Mouse (Mus musculus) hindbrain, embryonic 10.5 days (tissue): Measurements from ENCODE around the gene Tnfsf13. TPM values are rescaled to one million over a fixed set of nuclear protein-coding genes. Genes with fewer than 3 reads are reported as not detected.
"Not testable (repeated sequence)": the region's sequence is repeated elsewhere in the genome, so short reads cannot be mapped to it uniquely, and the experiment has no call there.

ENCODE experiments used
- DNase-seq: peaks from one replicate; pipeline ENCODE4 v3.0.0-alpha.2; 2017; ENCODE audit warnings: low spot score
- H3K27ac ChIP-seq: fragments of 300-500 bp; sonication (generic); 2 replicates; pipeline ENCODE4 v1.5.1; 2016; ENCODE audit warnings: mild to moderate bottlenecking, moderate library complexity
- H3K27me3 ChIP-seq: fragments of 300-500 bp; sonication (generic); 2 replicates; pipeline ENCODE4 v1.6.1; 2016; ENCODE audit warnings: mild to moderate bottlenecking; ENCODE audit not compliant: poor library complexity, insufficient read depth, severe bottlenecking
- H3K36me3 ChIP-seq: fragments of 300-500 bp; sonication (generic); 2 replicates; pipeline ENCODE4 v1.6.1; 2016; ENCODE audit warnings: mild to moderate bottlenecking, moderate library complexity
- H3K4me1 ChIP-seq: fragments of 300-500 bp; sonication (generic); replicated peaks from 2 replicates; pipeline ENCODE4 v1.6.1; 2016; ENCODE audit warnings: mild to moderate bottlenecking
- H3K4me3 ChIP-seq: fragments of 300-500 bp; sonication (generic); 2 replicates; pipeline ENCODE4 v1.5.1; 2016; ENCODE audit warnings: mild to moderate bottlenecking, moderate library complexity
- H3K9me3 ChIP-seq: fragments of 300-500 bp; sonication (generic); 2 replicates; pipeline ENCODE4 v1.6.1; 2016; ENCODE audit warnings: mild to moderate bottlenecking, moderate library complexity
- WGBS: fragments of 180-500 bp; shearing (Covaris S2); methylation state at CpG from one replicate; pipeline ENCODE4 v1.1.7; 2016; 5-methylcytosine and 5-hydroxymethylcytosine counted together
- polyA plus RNA-seq: library from polyadenylated mRNA; unstranded; fragments of >200 nt; fragmentation: Nextera tagmentation; extraction: Ambion mirVana; gene quantifications from 2 replicates; pipeline ENCODE4 v1.2.1, GENCODE M21; 2016

The Tnfsf13 gene
- 0.14 and 0.30 TPM in 2 replicates for polyA plus RNA-seq

DNA sequence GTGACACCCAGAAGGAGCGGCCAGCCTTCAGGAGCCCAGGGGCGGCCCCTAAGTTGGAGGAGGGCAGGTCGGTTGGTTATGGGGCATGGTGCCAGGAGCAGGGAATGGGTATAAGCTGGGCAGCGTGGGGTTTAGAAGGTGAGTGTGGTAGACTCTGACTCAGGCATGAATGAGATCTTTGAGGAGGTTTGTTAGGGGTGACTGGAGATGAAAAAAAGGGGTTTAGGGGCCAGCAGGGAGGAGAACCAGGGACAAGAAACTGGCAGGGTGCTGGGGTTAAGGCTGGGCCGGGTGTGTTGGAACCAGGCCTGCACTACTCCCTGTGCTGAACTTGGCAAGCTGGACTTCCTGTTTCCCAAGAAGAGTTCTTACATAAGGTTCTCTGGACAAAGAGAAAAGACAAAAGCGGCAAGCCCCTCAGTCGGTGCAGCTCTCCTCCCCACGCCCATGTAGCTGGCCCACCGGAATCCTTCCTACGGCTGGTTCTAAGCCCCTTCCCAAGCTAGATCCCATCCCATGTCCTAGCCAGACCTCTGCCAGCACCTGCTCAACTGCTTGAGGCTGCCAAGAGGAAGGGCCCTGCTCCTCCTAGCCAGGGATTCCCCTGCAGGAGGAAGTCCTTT, at the start of gene Tnfsf13:
Gene Tnfsf13 (minus strand): TSS at position 259 of the 623 bp plus-strand sequence.
- peaks cover 15% of the 10 kb centered on the region; the same call in 1 of the 2 replicates for H3K27me3 ChIP-seq
- no peaks in the 10 kb centered on the region; the same call in 1 of the 2 replicates for H3K36me3 ChIP-seq
- no peaks in the 10 kb centered on the region for H3K9me3 ChIP-seq
- no peak within 1 kb of the TSS for H3K27ac ChIP-seq
- 74% methylated on average over 10 of the region's 10 CpGs for WGBS
- no peak within 1 kb of the TSS for H3K4me3 ChIP-seq
- H3K4me1 ChIP-seq = peaks cover 41% of the 10 kb centered on the region
- DNase-seq = no peak

DNA sequence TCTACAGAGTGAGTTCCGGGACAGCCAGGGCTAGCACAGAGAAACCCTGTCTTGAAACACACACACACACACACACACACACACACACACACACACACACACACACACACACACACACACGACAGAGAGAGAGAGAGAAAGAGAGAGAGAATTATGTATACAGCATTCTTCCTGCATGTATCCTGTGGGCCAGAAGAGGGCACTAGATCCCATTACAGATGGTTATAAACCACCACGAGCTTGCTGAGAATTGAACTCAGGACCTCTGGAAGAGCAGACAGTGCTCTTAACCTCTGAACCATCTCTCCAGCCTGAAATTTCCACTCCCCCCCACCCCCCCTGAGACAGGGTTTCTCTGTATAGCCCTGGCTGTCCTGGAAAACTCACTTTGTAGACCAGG, 45.8 kb upstream of the Tnfsf13 start:
- not testable (repeated sequence) for DNase-seq, H3K4me3 ChIP-seq, H3K9me3 ChIP-seq, H3K27me3 ChIP-seq, H3K4me1 ChIP-seq, H3K27ac ChIP-seq
- peaks cover 32% of the 10 kb centered on the region for H3K36me3 ChIP-seq
- WGBS = 82% methylated on average over 2 of the region's 3 CpGs

DNA sequence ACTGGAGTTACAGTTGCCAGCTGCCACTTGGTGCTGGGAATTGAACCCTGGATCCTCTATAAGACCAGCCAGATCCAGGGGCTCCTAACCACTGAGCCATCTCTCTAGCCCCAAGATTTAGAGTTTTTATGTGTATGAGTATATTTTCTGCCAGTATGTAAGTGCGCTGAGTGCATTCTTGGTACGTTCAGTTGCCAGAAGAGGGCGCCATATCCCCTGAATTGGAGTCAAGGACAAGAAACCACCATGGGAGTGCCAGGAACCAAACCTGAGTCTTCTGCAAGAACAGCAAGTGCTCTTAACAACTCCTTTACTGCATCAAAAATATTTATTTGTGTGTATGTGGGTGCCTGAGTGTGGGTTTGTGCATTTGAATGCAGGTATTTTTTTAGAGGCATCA, 43.5 kb upstream of the Tnfsf13 start:
- Histone ChIP-seq H3K27ac (no peak overlapping the region), H3K4me3 (no peak overlapping the region), H3K36me3 (peaks cover 9% of the 10 kb centered on the region), H3K4me1 (no peaks in the 10 kb centered on the region), H3K9me3 (no peaks in the 10 kb centered on the region), H3K27me3 (no peaks in the 10 kb centered on the region)
- DNase-seq = peak; percentile 57
- 14% methylated on average over 3 of the region's 3 CpGs for WGBS

DNA sequence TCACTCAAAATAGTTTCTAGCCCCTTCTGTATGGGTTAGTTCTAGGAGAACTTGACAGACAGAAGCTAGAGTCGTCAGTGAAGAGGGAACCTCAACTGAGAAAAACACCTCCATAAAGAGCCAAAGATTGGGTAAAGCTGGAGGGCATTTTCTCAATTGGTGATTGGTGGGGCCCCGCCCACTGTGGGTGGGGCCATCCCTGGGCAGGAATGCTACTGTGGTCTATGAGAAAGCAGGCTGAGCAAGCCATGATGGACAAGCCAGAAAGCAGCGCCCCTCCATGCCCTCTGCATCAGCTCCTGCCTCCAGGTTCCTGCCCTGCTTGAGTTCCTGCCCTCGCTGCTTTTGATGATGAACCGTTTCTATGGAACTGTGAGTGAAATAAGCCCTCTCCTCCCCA, 40.4 kb upstream of the Tnfsf13 start:
- Histone ChIP-seq H3K36me3 (no peaks in the 10 kb centered on the region), H3K27ac (no peak overlapping the region), H3K9me3 (no peaks in the 10 kb centered on the region), H3K4me1 (no peaks in the 10 kb centered on the region), H3K27me3 (no peaks in the 10 kb centered on the region), H3K4me3 (no peak overlapping the region)
- no peak for DNase-seq
- WGBS = 38% methylated on average over 5 of the region's 5 CpGs

DNA sequence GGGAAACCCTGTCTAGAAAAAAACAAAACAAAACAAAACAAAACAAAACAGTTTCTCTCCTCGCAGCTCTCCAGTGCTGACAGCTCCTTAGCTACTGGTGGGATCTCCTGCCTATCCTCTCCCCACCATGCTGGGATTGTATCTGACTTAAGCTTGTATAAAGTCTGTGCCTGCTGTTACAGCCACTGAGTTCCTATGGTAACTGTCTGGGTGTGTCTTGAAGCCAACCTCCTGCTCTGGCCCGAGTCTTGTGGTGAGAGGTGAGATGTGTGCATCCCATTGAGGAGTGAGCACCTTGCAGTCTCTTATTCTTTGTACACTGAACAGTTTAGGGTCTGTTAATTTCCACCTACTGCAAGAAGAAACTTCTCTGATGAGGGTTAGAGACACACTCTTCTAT, 37.5 kb upstream of the Tnfsf13 start:
- no peak for DNase-seq
- Histone ChIP-seq H3K9me3 (no peaks in the 10 kb centered on the region), H3K27me3 (no peaks in the 10 kb centered on the region), H3K4me3 (no peak overlapping the region), H3K4me1 (peaks cover 9% of the 10 kb centered on the region), H3K27ac (no peak overlapping the region), H3K36me3 (no peaks in the 10 kb centered on the region)
- WGBS = 48% methylated on average over 2 of the region's 2 CpGs

DNA sequence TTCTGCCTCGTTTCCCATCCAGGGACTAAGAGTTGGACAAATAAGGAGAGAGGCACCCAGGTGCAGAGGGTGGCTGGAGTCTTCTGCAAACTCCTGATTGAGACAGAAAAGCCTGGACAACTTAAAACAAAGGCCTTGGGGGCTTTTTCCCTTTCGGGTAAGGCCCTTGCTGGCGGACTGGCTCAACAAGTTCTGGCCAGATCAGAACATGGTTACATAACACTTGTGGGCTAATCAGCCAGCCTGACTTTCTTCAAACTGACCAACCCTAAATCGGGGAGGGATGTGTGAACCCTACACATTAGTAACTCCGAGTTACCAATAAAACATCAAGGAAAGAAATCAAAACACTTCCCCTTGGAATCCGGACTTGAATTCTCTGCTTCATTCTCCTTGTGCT, 35.3 kb upstream of the Tnfsf13 start:
- no peak for DNase-seq
- H3K27me3 ChIP-seq = no peaks in the 10 kb centered on the region
- no peak overlapping the region for H3K4me3 ChIP-seq
- H3K36me3 ChIP-seq = no peaks in the 10 kb centered on the region
- WGBS = 81% methylated on average over 6 of the region's 6 CpGs
- peaks cover 14% of the 10 kb centered on the region for H3K4me1 ChIP-seq
- H3K27ac ChIP-seq = no peak overlapping the region
- H3K9me3 ChIP-seq = no peaks in the 10 kb centered on the region

DNA sequence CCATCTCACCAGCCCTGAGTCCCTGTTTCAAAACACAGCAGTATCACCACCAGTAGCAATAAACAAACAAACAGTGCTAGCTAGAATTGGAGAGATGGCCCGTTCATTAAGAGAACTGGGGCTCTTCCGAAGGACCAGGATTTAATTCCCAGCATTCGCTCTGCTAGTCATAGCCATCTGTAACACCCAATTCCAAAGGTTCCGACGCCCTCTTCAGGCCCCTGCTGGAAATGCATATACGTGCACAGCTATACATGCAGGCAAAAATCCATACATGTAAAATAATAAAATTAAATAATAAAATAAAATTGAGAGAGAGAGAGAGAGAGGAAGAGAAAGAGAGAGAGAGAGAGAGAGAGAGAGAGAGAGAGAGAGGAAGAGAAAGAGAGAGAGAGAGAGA, 33.8 kb upstream of the Tnfsf13 start:
- H3K4me3 ChIP-seq = no peak overlapping the region
- H3K27ac ChIP-seq = no peak overlapping the region
- H3K9me3 ChIP-seq = no peaks in the 10 kb centered on the region
- no peaks in the 10 kb centered on the region for H3K36me3 ChIP-seq
- no peak for DNase-seq
- H3K4me1 ChIP-seq = peaks cover 19% of the 10 kb centered on the region
- WGBS = 72% methylated on average over 6 of the region's 6 CpGs
- H3K27me3 ChIP-seq = no peaks in the 10 kb centered on the region

DNA sequence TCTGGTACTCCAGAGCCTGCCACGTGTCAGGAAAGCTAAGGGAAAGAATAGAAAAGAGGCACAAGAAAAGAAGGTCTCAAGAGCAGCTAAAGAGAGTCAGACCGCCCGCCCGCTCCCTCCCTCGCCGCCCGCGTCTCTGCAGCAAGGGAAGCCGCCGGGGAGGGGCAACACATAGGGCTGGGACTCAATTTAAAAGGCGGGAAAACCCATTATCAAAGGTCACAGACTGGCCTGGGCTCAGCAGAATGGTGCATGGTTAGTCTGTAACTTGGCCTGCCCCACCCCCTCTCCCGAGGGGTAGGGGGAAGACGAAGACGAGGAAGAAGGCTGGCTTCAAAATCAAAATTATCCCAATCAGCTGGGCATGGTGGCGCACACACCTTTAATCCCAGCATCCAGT, 33.1 kb upstream of the Tnfsf13 start:
- H3K36me3 ChIP-seq = no peaks in the 10 kb centered on the region
- H3K9me3 ChIP-seq = no peaks in the 10 kb centered on the region
- 32% methylated on average over 15 of the region's 15 CpGs for WGBS
- DNase-seq = peak; percentile 27
- H3K27me3 ChIP-seq = no peaks in the 10 kb centered on the region
- H3K4me1 ChIP-seq = peaks cover 19% of the 10 kb centered on the region
- H3K4me3 ChIP-seq = peak overlapping the region; percentile 18; the same call in 1 of the 2 replicates
- peak overlapping the region; percentile 40; the same call in 1 of the 2 replicates for H3K27ac ChIP-seq

DNA sequence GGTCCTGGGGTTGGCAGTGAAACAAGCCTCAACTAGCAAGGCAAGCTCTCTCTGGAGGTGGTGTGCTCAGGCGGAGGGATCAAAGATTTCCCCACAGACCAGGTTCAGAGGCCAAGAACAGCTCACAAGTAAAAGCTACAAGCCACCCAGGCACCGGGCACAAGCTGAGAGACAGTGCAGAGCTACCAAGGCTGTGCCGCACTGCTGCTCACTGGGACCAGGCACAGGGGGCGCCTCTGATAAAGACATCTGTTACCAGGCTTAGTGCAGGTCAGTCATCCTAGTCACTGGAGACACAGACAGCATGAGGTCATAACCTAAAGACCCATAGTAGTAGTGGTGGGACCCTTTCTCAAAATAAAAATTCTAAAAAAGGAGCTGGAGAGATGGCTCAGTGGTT, 31.4 kb upstream of the Tnfsf13 start:
- H3K27ac ChIP-seq = no peak overlapping the region
- no peak for DNase-seq

DNA sequence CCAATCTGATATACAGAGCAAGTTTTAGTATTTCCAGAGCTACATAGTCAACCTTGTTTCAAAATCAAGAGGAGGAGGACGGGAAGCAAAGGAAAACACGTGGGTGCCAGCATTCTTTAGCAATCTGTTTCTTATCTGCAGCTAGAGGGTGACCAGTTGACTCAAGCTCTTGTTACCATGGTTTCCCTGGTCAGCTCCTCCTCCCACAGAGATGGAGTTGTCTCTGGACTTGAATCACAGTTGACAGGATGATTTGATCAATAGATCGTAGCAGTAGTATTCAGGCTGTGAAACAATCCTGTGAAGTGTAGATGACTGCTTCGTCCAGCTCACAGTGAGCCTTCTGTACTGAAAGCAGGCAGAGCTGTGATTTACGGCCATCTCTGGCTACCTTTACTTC, 30.3 kb upstream of the Tnfsf13 start:
- Histone ChIP-seq H3K4me3 (no peak overlapping the region), H3K4me1 (peaks cover 27% of the 10 kb centered on the region), H3K36me3 (no peaks in the 10 kb centered on the region), H3K27ac (no peak overlapping the region; the same call in 1 of the 2 replicates), H3K27me3 (no peaks in the 10 kb centered on the region), H3K9me3 (no peaks in the 10 kb centered on the region)
- WGBS = 31% methylated on average over 5 of the region's 5 CpGs
- peak; percentile 30 for DNase-seq

More for the DNA sequence above, 31.4 kb upstream of the Tnfsf13 start:
- H3K4me1 ChIP-seq = peaks cover 27% of the 10 kb centered on the region
- H3K27me3 ChIP-seq = no peaks in the 10 kb centered on the region
- 66% methylated on average over 4 of the region's 4 CpGs for WGBS
- H3K4me3 ChIP-seq = no peak overlapping the region
- H3K9me3 ChIP-seq = no peaks in the 10 kb centered on the region
- no peaks in the 10 kb centered on the region for H3K36me3 ChIP-seq

DNA sequence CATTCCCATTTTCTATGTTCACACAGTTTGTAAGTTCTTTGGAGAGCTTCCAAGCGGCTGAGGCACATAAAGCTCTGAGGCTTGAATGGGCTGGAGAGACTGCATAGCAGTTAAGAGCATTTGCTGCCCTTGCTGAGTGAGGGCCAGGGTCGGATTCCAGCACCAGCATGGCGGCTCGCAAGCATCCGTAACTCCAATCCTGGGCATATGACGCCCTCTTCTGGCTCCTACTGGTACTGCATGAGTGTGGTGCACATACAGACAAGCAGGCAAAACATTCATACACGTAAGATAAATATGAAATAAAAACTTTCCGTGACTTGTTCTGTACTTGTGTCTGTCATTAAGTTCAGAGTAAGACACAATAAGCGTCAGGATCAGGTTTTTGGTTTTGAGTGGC, 29.9 kb upstream of the Tnfsf13 start:
- Histone ChIP-seq H3K4me1 (peaks cover 27% of the 10 kb centered on the region), H3K27ac (no peak overlapping the region), H3K36me3 (no peaks in the 10 kb centered on the region), H3K4me3 (no peak overlapping the region), H3K9me3 (no peaks in the 10 kb centered on the region), H3K27me3 (no peaks in the 10 kb centered on the region)
- DNase-seq = peak; percentile 34
- WGBS = 58% methylated on average over 9 of the region's 9 CpGs

DNA sequence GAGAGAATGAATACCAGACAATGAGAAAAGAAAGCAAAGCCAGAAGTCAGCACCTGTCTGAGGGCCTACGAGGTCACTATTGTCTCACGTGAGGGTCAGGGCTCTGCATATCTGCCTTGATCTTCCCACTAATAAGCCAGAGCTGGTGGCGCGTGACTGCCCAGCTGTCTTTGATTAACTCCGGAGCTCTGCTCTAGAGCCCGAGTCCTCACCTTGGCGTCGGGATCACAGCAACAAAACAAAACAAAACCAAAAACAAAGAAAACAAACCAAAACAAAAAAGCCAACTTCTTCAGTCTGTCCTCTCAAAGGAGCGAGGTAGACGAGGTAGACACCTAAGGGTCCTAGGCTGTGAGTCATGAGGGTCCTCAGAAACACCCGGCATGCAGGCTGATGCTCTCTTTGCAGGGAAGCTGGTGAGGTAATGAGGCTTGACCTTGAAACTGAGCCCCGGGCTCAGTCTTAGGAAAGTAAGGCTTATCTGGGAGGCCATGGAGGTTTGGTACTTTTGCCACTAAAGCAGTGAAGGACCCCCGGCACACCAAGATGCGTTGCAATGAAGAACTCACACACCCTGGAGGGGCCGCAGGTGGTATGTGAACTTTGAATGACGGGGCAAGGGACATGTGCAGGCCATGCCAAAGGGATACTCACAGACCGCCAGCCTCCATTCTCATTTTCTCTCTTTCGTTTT, 29.2 kb upstream of the Tnfsf13 start:
- H3K4me3 ChIP-seq = no peak overlapping the region
- no peaks in the 10 kb centered on the region for H3K9me3 ChIP-seq
- WGBS = 71% methylated on average over 18 of the region's 18 CpGs
- peak overlapping the region; percentile 56; the same call in 1 of the 2 replicates for H3K27ac ChIP-seq
- DNase-seq = peak; percentile 53
- H3K27me3 ChIP-seq = no peaks in the 10 kb centered on the region
- H3K36me3 ChIP-seq = no peaks in the 10 kb centered on the region
- peaks cover 29% of the 10 kb centered on the region for H3K4me1 ChIP-seq

DNA sequence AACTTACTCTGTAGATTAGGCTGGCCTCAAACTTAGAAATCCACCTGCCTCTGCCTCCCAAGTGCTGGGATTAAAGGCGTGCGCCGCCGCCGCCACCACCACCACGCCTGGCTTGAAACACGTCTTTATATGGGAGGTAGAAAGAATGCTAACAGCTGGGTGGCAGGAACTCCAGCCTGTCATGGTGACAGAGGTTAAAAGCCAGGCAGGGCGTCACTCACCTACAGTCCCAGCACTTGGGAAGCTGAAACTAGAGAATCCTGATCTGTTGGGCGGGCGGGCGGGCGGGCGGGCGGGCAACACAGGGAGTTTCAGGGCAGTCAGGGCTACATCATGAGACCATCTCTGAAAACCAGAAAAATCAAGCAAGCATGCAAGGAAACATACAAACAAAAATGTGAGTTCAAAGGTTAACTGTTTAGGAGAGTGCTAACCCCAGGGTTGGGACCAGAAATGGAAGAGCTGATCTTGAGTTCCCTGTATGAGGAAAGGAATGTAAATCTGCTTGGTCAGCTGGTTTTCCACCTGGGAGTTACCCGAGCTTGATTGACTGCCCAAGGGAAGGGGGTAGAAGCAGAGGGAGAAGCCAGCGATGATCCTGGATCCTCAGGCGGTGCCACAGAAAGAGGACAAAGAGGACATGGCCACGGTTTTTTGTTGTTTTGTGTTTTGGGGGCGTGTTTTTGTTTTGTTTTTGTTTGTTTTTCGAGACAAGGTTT, 27.5 kb upstream of the Tnfsf13 start:
- Histone ChIP-seq H3K9me3 (no peaks in the 10 kb centered on the region), H3K4me1 (peaks cover 33% of the 10 kb centered on the region), H3K27ac (0 out of 2 replicates have a peak overlapping the region, but pooled peaks have one; percentile 16), H3K36me3 (no peaks in the 10 kb centered on the region), H3K4me3 (no peak overlapping the region), H3K27me3 (no peaks in the 10 kb centered on the region)
- DNase-seq = peak; percentile 30
- 68% methylated on average over 20 of the region's 20 CpGs for WGBS
